Mouse (Mus musculus) heart, postnatal 0 days (tissue): ENCODE results near the gene Micu1.

Experiments used
- CTCF ChIP-seq: IDR thresholded peaks from 2 replicates; pipeline ENCODE4 v1.5.1; 2016; ENCODE audit warnings: antibody characterized with exemption, control low read depth, low read depth
- EP300 ChIP-seq: IDR thresholded peaks from 2 replicates; pipeline ENCODE4 v1.6.1; 2016; ENCODE audit warnings: antibody characterized with exemption, low read depth

DNA sequence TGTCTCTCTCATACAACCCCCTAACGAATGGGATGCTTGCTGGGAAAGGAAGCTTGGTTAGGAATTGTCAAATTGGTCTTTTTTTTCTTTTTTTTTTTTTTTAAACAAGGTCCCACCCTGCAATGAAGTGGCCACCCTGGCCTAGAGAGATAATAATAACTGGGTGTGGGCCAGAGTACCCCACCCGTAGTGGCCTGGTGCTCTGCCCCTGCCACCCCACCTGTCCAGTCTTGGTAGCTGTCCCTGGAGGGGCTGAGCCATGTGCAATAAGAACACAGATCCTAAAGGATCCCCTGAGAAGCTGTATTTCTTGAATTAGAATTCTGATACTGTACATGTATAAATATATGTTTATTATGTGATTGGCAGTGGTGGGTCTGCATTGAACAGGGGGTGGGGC, 196.7 kb downstream of the Micu1 start:
- TF ChIP-seq CTCF, result no peak
- TF ChIP-seq EP300, result no peak
